Comparison of ENCODE assay signal across 12 mouse cellular contexts in genomic region chr10:3697500-3697899, GRCm38 (mm10). TPM values are rescaled to one million over a fixed set of nuclear protein-coding genes. Genes with fewer than 3 reads are reported as not detected.
A peak's percentile ranks its signal among the peaks of the same experiment; 100 is the strongest.
DNase-seq lines count a peak whose midpoint lies in the region; ATAC-seq and TF ChIP-seq lines count a peak whose summit lies in the region.
"Had no signal": no experiment of that assay in that cellular context is flagged by ENCODE, and none has a peak within 500 bp of the region (broad histone marks: within the 10 kb centered on the region; RNA-seq: fewer than 3 reads in every experiment).

No protein-coding gene starts in this region.

- H3K27me3 ChIP-seq in heart, adult 2 months (ENCODE audit: control insufficient read depth, insufficient read depth, low read length): no peaks in the 10 kb centered on the region
- no peaks in the 10 kb centered on the region for H3K27me3 ChIP-seq in heart, embryonic 11.5 days (ENCODE audit: control insufficient read depth, insufficient read depth, low read length)
- H3K27me3 ChIP-seq in liver, postnatal 0 days (ENCODE audit: insufficient read depth, low read length): no peaks in the 10 kb centered on the region
- no peaks in the 10 kb centered on the region for H3K27me3 ChIP-seq in liver, embryonic 11.5 days (replicated peaks; ENCODE audit: control insufficient read depth, insufficient read depth, low read length)
- no peaks in the 10 kb centered on the region for H3K27me3 ChIP-seq in cerebellum, adult 2 months (ENCODE audit: control insufficient read depth, insufficient read depth, low read length)

- intact Hi-C loops in heart, adult 2 months (cut with DNase I): loop anchor here (1.0 to 5.0 kb wide), 6 partner anchors 21 to 245 kb away; partner anchors contain the start of gene Plekhg1

- ATAC-seq in heart, embryonic 11.5 days (replicated peaks; ENCODE audit: insufficient number of reproducible peaks, low FRiP score, low TSS enrichment): no peak
- peak; percentile 57; the same call in 1 of the 2 replicates for ATAC-seq in liver, postnatal 0 days
- no peak for ATAC-seq in liver, embryonic 11.5 days (replicated peaks; ENCODE audit: low FRiP score)
- ATAC-seq: activated CD4-positive, CD25-positive, alpha-beta regulatory T cell, adult 4 months had no signal

- TF ChIP-seq EP300 in heart, adult 2 months (IDR thresholded peaks at IDR 0.05; ENCODE audit: insufficient read depth, low read depth, low read length): no peak
- TF ChIP-seq EP300 in liver, postnatal 0 days (IDR thresholded peaks at IDR 0.05; ENCODE audit: low read depth): no peak

- TF ChIP-seq CTCF in heart, adult 2 months (IDR thresholded peaks at IDR 0.05): no peak
- no peak for TF ChIP-seq CTCF in liver, postnatal 0 days (IDR thresholded peaks at IDR 0.05; ENCODE audit: low read depth)
- no peak for TF ChIP-seq CTCF in cerebellum, adult 2 months (IDR thresholded peaks at IDR 0.05; ENCODE audit: borderline replicate concordance, insufficient read depth, low read depth, low read length)

- H3K4me2 ChIP-seq in heart, embryonic 11.5 days: no peak overlapping the region
- no peak overlapping the region for H3K4me2 ChIP-seq in liver, postnatal 0 days (ENCODE audit: low read depth, low read length)
- no peak overlapping the region for H3K4me2 ChIP-seq in liver, embryonic 11.5 days

- WGBS in heart, adult 2 months: 41% methylated on average over 5 of the region's 5 CpGs
- WGBS in heart, embryonic 11.5 days (ENCODE audit: insufficient replicate concordance): 79% methylated on average over 5 of the region's 5 CpGs
- WGBS in liver, postnatal 0 days (ENCODE audit: insufficient replicate concordance): 61% methylated on average over 5 of the region's 5 CpGs
- WGBS in liver, embryonic 11.5 days: 70% methylated on average over 5 of the region's 5 CpGs
- WGBS in cerebellum, adult 2 months: 79% methylated on average over 5 of the region's 5 CpGs

- H3K4me3 ChIP-seq in heart, adult 2 months: no peak overlapping the region
- H3K4me3 ChIP-seq in heart, embryonic 11.5 days (ENCODE audit: low read depth, low read length): no peak overlapping the region
- no peak overlapping the region for H3K4me3 ChIP-seq in liver, postnatal 0 days (ENCODE audit: low read depth, low read length)
- H3K4me3 ChIP-seq in liver, embryonic 11.5 days (ENCODE audit: low read depth, low read length): no peak overlapping the region
- no peak overlapping the region for H3K4me3 ChIP-seq in cerebellum, adult 2 months (replicated peaks; ENCODE audit: insufficient read depth, low read depth, low read length)
- H3K4me3 ChIP-seq: midbrain, embryonic 10.5 days had no signal

- no peak for TF ChIP-seq POLR2A in heart, adult 2 months (IDR thresholded peaks at IDR 0.05; ENCODE audit: insufficient read depth, low read depth, low read length)
- no peak for TF ChIP-seq POLR2A in cerebellum, adult 2 months (IDR thresholded peaks at IDR 0.05; ENCODE audit: borderline replicate concordance, insufficient read depth, low read length)

- peak in 1 of 2 experiments; percentile 29 for DNase-seq in heart, adult 2 months
- DNase-seq in liver, postnatal 0 days: peak; percentile 40
- no peak for DNase-seq in liver, embryonic 11.5 days (ENCODE audit: low spot score)
- peak; percentile 28 for DNase-seq in heart, postnatal 4 days
- DNase-seq in monocyte, adult 2 months (ENCODE audit: low read depth in 1 of 2, low spot score in 2 of 2): peak; percentile 42 to 74
- no peak for DNase-seq in thymus, postnatal 10 days (ENCODE audit: low spot score in 2 of 2)
- no peak for DNase-seq in cerebellum, adult 2 months
- DNase-seq: right cerebral cortex, postnatal 25 days had no signal

- peaks cover 10% of the 10 kb centered on the region for H3K4me1 ChIP-seq in heart, adult 2 months (ENCODE audit: control insufficient read depth, insufficient read depth, low read length)
- H3K4me1 ChIP-seq in heart, embryonic 11.5 days (ENCODE audit: control insufficient read depth, insufficient read depth, low read length): no peaks in the 10 kb centered on the region
- no peaks in the 10 kb centered on the region for H3K4me1 ChIP-seq in liver, postnatal 0 days (ENCODE audit: insufficient read depth)
- no peaks in the 10 kb centered on the region for H3K4me1 ChIP-seq in liver, embryonic 11.5 days (replicated peaks; ENCODE audit: control insufficient read depth, insufficient read depth, low read length)
- no peaks in the 10 kb centered on the region for H3K4me1 ChIP-seq in cerebellum, adult 2 months (ENCODE audit: control insufficient read depth, insufficient read depth, low read length)
- H3K4me1 ChIP-seq: midbrain, embryonic 10.5 days had no signal

- H3K27ac ChIP-seq in heart, adult 2 months: peak overlapping the region; percentile 67
- H3K27ac ChIP-seq in heart, embryonic 11.5 days (ENCODE audit: low read depth, low read length): no peak overlapping the region
- no peak overlapping the region for H3K27ac ChIP-seq in liver, postnatal 0 days (ENCODE audit: low read depth)
- no peak overlapping the region for H3K27ac ChIP-seq in liver, embryonic 11.5 days (ENCODE audit: low read depth, low read length)
- H3K27ac ChIP-seq in cerebellum, adult 2 months (ENCODE audit: insufficient read depth, low read length): no peak overlapping the region
- H3K27ac ChIP-seq: liver, embryonic 14.5 days; midbrain, embryonic 10.5 days had no signal

- no peaks in the 10 kb centered on the region for H3K9me3 ChIP-seq in heart, embryonic 11.5 days (replicated peaks; ENCODE audit: control insufficient read depth, low read length)
- no peaks in the 10 kb centered on the region for H3K9me3 ChIP-seq in liver, postnatal 0 days (ENCODE audit: low read length)
- H3K9me3 ChIP-seq in liver, embryonic 11.5 days (ENCODE audit: control insufficient read depth, low read length): no peaks in the 10 kb centered on the region
- H3K9me3 ChIP-seq: midbrain, embryonic 10.5 days had no signal

- H3K9ac ChIP-seq in heart, adult 2 months (ENCODE audit: low read depth, low read length): no peak overlapping the region
- no peak overlapping the region for H3K9ac ChIP-seq in heart, embryonic 11.5 days (ENCODE audit: low read depth, low read length)
- H3K9ac ChIP-seq in liver, postnatal 0 days (replicated peaks): no peak overlapping the region
- no peak overlapping the region for H3K9ac ChIP-seq in liver, embryonic 11.5 days (ENCODE audit: low read depth, low read length)
- H3K9ac ChIP-seq: liver, embryonic 14.5 days had no signal

- H3K79me2 ChIP-seq in heart, adult 2 months (replicated peaks; ENCODE audit: control insufficient read depth, insufficient read depth, low read length): no peaks in the 10 kb centered on the region

- H3K36me3 ChIP-seq in heart, adult 2 months (ENCODE audit: control insufficient read depth, insufficient read depth, low read length): peaks cover 5% of the 10 kb centered on the region; the same call in 1 of the 2 replicates
- no peaks in the 10 kb centered on the region for H3K36me3 ChIP-seq in heart, embryonic 11.5 days (ENCODE audit: control insufficient read depth, insufficient read depth, low read length)
- no peaks in the 10 kb centered on the region for H3K36me3 ChIP-seq in liver, postnatal 0 days (replicated peaks; ENCODE audit: insufficient read depth, low read length)
- H3K36me3 ChIP-seq in liver, embryonic 11.5 days (ENCODE audit: control insufficient read depth, insufficient read depth, low read length): no peaks in the 10 kb centered on the region
- H3K36me3 ChIP-seq: midbrain, embryonic 10.5 days had no signal

RNA-seq across cellular contexts. Expression of gene Plekhg1, which starts 42.7 kb away (rescaled TPM):
- total RNA-seq in heart, adult 2 months (2021): 10 to 100 TPM in 1 of 2 experiments, 1 to 10 TPM in 1; 7.6 to 11.0 TPM
- polyA plus RNA-seq in heart, adult 2 months (2012; rRNA removed): 3.6 and 7.2 TPM in 2 replicates
- 6.2 and 7.7 TPM in 2 replicates for polyA plus RNA-seq in heart, embryonic 11.5 days (2014; fragmentation: Nextera tagmentation; extraction: Ambion mirVana)
- 1.4 and 1.7 TPM in 2 replicates for polyA plus RNA-seq in liver, postnatal 0 days (2015; fragmentation: Nextera tagmentation; extraction: Ambion mirVana)
- polyA plus RNA-seq in liver, embryonic 11.5 days (2014; fragmentation: Nextera tagmentation; extraction: Ambion mirVana): 4.4 and 4.9 TPM in 2 replicates
- 10 to 100 TPM; 22.1 to 22.7 TPM for total RNA-seq in heart, postnatal 4 days (2021)
- 9.0 and 9.5 TPM in 2 replicates for polyA plus RNA-seq in cerebellum, adult 2 months (2012; rRNA removed)

Comparison
In these comparisons a context has a peak if more than half of its experiments do, and no peak if none do; other contexts are left out.
1. DNase-seq: peak in liver, postnatal 0 days (single experiment), heart, postnatal 4 days (single experiment) and monocyte, adult 2 months (2 of 2); none in liver, embryonic 11.5 days (single experiment), thymus, postnatal 10 days (0 of 2) and cerebellum, adult 2 months (0 of 2).